Mouse (Mus musculus) kidney, postnatal 25 days (tissue): ENCODE results near the gene Setd4.

Experiments
- DNase-seq, 2 experiments: peaks; one replicate each; pipeline ENCODE4 v3.0.0; 2021; ENCODE audit warnings: mixed read lengths in 2 of 2

The Setd4 gene

GRCm38 (mm10) chr16:93591450-93592430 is 12.1 kb downstream of the Setd4 start:
- DNase-seq: no peak

GRCm38 (mm10) chr16:93590915-93591314 is 12.9 kb downstream of the Setd4 start:
- no peak for DNase-seq

DNA sequence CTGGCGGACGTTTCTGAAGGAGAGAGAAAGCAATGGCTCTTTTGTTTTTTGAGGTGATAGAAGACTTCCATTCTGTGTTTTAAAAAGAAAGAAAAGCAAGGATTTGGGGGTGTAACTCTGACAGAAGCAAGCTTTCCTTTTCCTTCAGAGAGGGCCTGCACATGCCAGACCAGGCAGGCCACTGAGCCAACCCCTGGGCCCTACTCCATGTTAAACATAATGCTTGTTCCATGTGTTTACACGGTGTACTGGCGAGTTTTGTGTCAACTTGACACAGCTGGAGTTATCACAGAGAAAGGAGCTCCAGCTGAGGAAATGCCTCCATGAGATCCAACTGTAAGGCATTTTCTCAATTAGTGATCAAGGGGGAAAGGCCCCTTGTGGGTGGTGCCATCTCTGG is 15.6 kb downstream of the Setd4 start:
- no peak for DNase-seq

DNA sequence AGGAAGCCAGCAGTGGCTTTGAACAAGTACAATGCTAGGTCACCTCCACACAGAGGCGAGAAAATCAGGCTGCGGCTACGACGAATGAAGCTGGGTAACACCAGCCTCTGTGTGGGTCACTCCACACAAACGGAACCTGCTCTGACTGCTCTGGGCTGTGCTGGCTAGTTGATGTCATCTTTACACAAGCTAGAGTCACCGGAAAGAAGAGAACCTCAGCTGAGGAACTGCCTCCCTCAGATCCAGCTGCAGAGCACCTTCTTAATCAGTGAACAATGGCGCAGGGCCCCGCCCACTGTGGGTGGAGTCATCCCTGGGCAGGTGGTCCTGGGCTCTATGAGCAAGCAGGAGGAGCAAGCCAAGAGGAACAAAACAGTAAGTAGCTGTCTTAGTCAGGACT is 17.5 kb downstream of the Setd4 start:
- DNase-seq: no peak

DNA sequence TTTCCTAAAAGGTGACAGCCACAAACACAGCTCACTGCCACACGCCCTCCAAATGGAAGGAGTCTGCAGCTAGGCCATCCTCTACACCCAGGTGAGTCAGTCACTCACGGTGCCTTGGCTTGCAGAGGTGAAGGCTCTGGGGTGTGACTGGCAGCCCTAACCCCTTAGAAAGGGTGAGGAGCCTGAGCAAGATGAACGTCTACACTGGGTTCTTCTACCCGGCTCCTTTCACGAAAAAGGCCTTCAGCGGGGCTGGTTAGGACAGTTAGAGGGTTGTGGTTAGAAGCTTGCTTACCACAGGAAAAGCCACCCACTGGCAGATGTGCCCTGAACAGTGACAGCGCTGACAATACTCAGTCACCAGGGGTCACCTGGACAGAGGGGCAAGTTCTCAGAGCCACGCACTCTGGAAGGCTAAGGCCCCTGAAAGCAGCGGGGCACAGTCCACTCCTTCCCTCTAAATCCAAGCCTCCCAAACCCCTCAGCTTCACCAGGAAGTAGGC is 18.1 kb downstream of the Setd4 start:
- no peak for DNase-seq

DNA sequence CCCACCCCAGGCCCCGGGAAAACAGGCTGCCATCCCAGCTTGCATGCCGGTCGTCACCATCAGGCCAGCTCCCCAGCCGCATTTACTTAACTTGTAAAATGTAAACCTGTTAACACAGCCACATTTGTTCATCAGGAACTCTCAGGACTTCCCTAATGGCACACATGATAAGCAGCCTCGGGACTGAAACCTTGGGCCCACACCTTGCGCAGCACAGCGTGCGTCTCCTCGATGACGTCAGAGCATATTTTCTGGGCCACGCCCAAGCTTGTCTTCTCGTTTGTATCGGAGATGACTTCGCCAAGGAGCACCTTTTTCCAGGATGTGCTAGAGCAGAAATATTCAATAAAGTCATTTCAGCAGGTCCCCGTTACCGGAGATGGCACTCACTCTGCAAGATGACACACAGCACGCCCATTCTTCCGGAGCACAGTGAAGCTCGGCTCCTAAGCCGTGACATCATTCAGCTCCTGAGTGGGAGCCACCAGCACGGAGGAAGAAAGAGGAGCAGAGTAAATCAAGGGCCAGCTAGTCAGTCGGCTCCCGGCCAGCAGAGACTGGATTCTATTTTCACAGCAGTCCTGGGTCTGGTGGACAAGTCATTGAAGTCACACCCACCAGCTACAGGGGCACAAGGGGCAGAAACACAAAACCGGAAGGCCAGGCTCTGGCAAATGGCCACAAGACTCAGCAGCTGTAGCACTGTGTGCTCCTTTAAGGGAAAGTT is 18.7 kb downstream of the Setd4 start:
- peak; percentile 13 to 53 for DNase-seq

GRCm38 (mm10) chr16:93581125-93581524 is 22.7 kb downstream of the Setd4 start:
- DNase-seq: no peak

- peak; percentile 32 to 61 for DNase-seq
Measured at GRCm38 (mm10) chr16:93578346-93579005, 25.4 kb downstream of the Setd4 start.

- DNase-seq: peak; percentile 69 to 89
Measured at GRCm38 (mm10) chr16:93576412-93577082, 27.3 kb downstream of the Setd4 start.

DNA sequence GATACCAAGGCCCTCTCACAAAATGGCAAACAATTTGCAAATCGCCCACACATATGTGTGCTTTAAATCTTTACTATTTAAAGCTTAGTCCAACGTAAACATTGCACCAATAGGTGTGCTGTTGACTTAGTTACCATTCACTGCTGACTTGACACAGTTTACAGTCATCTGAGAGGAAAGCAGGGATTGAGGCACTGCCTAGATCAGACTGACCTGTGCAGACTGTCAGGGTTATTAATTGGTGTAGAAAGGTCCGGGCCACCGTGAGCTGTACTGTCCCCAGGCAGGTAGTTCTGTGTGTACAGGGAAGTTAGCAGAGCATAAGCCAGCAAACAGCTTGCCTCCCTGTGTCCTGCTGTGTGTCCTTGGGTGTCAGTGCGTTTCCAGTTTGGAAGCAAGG is 28.3 kb downstream of the Setd4 start:
- DNase-seq: no peak

DNA sequence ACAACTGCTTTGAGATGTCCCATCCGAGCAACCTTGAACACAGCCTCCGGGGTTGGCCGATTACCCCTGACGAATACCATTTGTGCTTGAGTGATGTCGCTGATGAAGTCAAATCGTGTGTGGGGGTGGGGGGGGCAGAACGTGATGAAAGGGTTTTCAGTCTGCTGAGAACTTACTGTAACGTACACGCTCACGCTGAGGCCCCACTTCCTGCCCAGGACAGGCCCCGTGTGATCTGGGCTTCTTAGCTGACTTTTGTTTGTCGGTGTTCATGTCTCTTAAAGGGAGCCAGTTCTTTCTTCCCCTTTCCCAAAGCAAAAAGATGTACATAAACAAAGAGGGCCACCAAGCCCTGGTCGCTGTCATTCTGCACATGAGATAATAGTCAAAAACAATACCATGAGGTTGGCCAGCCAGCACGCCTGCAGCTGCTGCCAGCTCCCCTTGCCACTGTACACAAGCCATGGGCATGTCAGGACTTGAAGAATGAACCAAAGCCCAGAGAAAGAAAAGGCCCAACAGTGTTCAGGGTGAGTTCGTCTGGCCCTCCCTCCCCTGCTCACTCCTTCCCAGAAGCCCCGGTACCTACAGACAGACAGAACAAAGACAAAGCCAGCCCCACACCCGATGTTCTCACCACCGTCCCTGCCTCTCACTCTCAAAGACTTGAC is 29.2 kb downstream of the Setd4 start:
- DNase-seq: no peak

GRCm38 (mm10) chr16:93573434-93573833 is 30.4 kb downstream of the Setd4 start:
- no peak for DNase-seq

- no peak for DNase-seq
Measured at GRCm38 (mm10) chr16:93572383-93572782, 31.5 kb downstream of the Setd4 start.

- DNase-seq: no peak
Measured at GRCm38 (mm10) chr16:93558499-93558898, 45.4 kb downstream of the Setd4 start.

DNA sequence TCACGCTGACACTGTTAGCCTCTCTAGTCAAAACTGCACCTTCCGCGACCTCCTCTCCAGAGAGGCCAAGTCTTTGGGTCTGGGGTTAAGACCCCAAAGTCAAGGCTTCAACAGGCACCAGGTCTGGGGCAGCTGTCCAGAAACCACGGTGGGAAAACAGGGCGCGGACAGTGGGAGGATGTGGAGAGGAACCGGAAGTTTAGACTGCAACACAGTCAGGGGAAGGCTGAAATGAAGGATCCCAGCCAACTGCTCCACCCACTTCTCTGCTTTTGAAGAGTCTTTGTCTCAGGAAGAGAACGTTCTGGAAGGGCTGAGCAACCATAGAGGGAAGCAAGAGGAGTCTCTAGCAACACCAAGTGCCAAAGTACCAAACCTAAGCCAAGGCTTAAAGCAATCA is 46.2 kb downstream of the Setd4 start:
- no peak for DNase-seq

DNA sequence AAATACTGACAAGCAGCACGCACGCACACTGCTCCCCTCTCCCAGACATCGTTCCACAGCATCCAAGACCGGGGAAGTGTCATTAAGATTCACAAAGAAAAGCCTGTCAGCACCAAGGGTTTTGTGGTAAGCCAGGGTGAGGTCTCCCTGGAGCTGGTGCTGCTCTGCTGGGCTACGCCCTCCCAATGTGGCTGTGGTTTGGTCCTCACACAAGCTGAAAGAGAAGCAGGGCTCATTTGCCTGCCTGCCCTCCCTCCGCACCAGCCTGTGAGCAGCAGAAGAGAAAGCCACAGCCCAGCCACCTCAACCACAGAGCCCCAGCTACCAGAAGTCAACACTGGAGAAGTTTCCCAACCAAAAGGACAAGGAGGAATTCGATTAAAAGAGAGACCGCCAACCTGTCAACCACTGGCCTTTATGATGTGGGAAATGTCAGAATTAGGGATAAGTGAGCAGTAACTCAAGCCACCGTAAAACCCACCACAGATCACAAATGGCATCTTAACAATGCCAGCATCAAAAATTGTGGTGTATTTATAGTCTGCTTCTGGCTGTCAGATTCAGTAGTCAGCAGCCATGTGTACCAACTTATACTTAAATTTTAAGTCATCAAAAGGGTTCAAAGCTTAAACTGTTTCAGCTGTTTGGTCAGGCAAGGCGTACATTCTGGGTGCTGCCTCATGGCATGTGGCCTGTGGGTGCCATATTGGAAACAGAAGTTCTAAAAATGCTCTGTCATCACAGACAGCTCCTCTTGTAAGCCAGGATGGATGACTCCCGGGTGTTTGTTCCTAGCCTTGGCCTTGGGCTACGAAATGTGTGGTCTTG is 51.0 kb downstream of the Setd4 start:
- DNase-seq: no peak

- DNase-seq: no peak
Measured at GRCm38 (mm10) chr16:93549287-93549686, 54.6 kb downstream of the Setd4 start.

GRCm38 (mm10) chr16:93548045-93548444 is 55.8 kb downstream of the Setd4 start:
- no peak for DNase-seq

DNA sequence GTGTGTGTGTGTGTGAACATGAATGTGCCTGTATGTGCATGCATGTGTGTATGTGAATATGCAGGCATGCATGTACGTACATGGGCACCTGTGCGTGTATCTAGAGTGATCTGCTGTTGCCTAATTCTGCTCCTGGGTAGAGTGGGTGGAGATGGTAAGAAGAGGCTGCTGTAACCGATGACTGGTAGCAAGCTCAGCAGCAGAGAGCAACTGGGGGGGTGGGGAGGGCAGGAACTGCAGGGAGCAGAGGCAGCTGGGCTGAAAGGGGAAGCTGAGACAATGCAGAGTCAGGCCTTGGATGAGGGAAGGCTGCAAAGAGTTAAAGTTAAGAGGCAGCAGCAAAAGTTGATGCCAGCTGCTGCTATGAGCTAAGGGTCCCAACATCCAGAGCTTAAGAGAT is 56.7 kb downstream of the Setd4 start:
- no peak for DNase-seq

GRCm38 (mm10) chr16:93546354-93546965 is 57.4 kb downstream of the Setd4 start:
- DNase-seq: no peak

GRCm38 (mm10) chr16:93544931-93545330 is 58.9 kb downstream of the Setd4 start:
- no peak for DNase-seq
